Mouse (Mus musculus): ENCODE data around the gene Lipe. TPM values are rescaled to one million over a fixed set of nuclear protein-coding genes. Genes with fewer than 3 reads are reported as not detected.
A peak's percentile ranks its signal among the peaks of the same experiment; 100 is the strongest.

The Lipe gene
- polyA plus RNA-seq, 1 experiment from 2014 or later: 5.6 TPM

- no peak for ATAC-seq (replicated peaks; ENCODE audit: insufficient number of reproducible peaks, insufficient read depth, low FRiP score, low read depth)
- no peaks in the 10 kb centered on the region for H3K9me3 ChIP-seq (replicated peaks)
- 82% methylated on average over 20 of the region's 20 CpGs for WGBS
- no peak overlapping the region for H3K4me2 ChIP-seq
- H3K27me3 ChIP-seq: no peaks in the 10 kb centered on the region
- no peak overlapping the region for H3K27ac ChIP-seq
- H3K4me1 ChIP-seq (replicated peaks): no peaks in the 10 kb centered on the region
- no peak overlapping the region for H3K4me3 ChIP-seq
- peaks cover 7% of the 10 kb centered on the region; the same call in 1 of the 2 replicates for H3K36me3 ChIP-seq
- H3K9ac ChIP-seq: no peak overlapping the region
Measured at GRCm38 (mm10) chr7:25341000-25341784, 57.3 kb downstream of the Lipe start.

GRCm38 (mm10) chr7:25339329-25339728, 59.2 kb downstream of the Lipe start:
- no peak overlapping the region for H3K4me2 ChIP-seq
- no peaks in the 10 kb centered on the region for H3K4me1 ChIP-seq (replicated peaks)
- H3K9me3 ChIP-seq (replicated peaks): no peaks in the 10 kb centered on the region
- H3K27me3 ChIP-seq: no peaks in the 10 kb centered on the region
- no peak overlapping the region for H3K9ac ChIP-seq
- H3K36me3 ChIP-seq: peaks cover 11% of the 10 kb centered on the region; the same call in 1 of the 2 replicates
- no peak overlapping the region for H3K27ac ChIP-seq
- H3K4me3 ChIP-seq: no peak overlapping the region
- WGBS: 80% methylated on average over 9 of the region's 9 CpGs
- ATAC-seq (replicated peaks; ENCODE audit: insufficient number of reproducible peaks, insufficient read depth, low FRiP score, low read depth): no peak

GRCm38 (mm10) chr7:25334472-25334871, 64.0 kb downstream of the Lipe start:
- H3K4me1 ChIP-seq (replicated peaks): no peaks in the 10 kb centered on the region
- H3K27ac ChIP-seq: no peak overlapping the region
- H3K36me3 ChIP-seq: peaks cover 18% of the 10 kb centered on the region
- no peaks in the 10 kb centered on the region for H3K27me3 ChIP-seq
- no peak overlapping the region for H3K4me2 ChIP-seq
- no peak for ATAC-seq (replicated peaks; ENCODE audit: insufficient number of reproducible peaks, insufficient read depth, low FRiP score, low read depth)
- WGBS: 79% methylated on average over 12 of the region's 12 CpGs
- no peak overlapping the region for H3K9ac ChIP-seq
- no peaks in the 10 kb centered on the region for H3K9me3 ChIP-seq (replicated peaks)
- H3K4me3 ChIP-seq: no peak overlapping the region

GRCm38 (mm10) chr7:25333596-25334307, 64.8 kb downstream of the Lipe start:
- H3K4me3 ChIP-seq: no peak overlapping the region
- no peaks in the 10 kb centered on the region for H3K27me3 ChIP-seq
- H3K4me1 ChIP-seq (replicated peaks): no peaks in the 10 kb centered on the region
- H3K4me2 ChIP-seq: no peak overlapping the region
- peak; percentile 51; the same call in 1 of the 2 replicates for ATAC-seq (replicated peaks; ENCODE audit: insufficient number of reproducible peaks, insufficient read depth, low FRiP score, low read depth)
- H3K9me3 ChIP-seq (replicated peaks): no peaks in the 10 kb centered on the region
- no peak overlapping the region for H3K27ac ChIP-seq
- H3K9ac ChIP-seq: no peak overlapping the region
- H3K36me3 ChIP-seq: peaks cover 18% of the 10 kb centered on the region
- 42% methylated on average over 16 of the region's 16 CpGs for WGBS

Other genes starting within 250 kb of the Lipe start
- gene Pou2f2, start 219.0 kb downstream of the Lipe start, polyA plus RNA-seq (2015; fragmentation: Nextera tagmentation; extraction: Ambion mirVana): 0.49 and 1.9 TPM in 2 replicates
- gene Dedd2, start 178.1 kb downstream of the Lipe start, polyA plus RNA-seq (2015; fragmentation: Nextera tagmentation; extraction: Ambion mirVana): 6.6 and 9.5 TPM in 2 replicates
- 1.7 and 2.9 TPM in 2 replicates for gene Zfp526, start 177.3 kb downstream of the Lipe start, polyA plus RNA-seq (2015; fragmentation: Nextera tagmentation; extraction: Ambion mirVana)
- 6.6 and 9.8 TPM in 2 replicates for gene Gsk3a, start 160.9 kb downstream of the Lipe start, polyA plus RNA-seq (2015; fragmentation: Nextera tagmentation; extraction: Ambion mirVana)
- gene Erf, start 147.9 kb downstream of the Lipe start, polyA plus RNA-seq (2015; fragmentation: Nextera tagmentation; extraction: Ambion mirVana): 12.1 and 13.2 TPM in 2 replicates
- gene Cic, start 131.0 kb downstream of the Lipe start, polyA plus RNA-seq (2015; fragmentation: Nextera tagmentation; extraction: Ambion mirVana): 22.9 and 27.4 TPM in 2 replicates
- gene Pafah1b3, start 100.7 kb downstream of the Lipe start, polyA plus RNA-seq (2015; fragmentation: Nextera tagmentation; extraction: Ambion mirVana): 103 and 119 TPM in 2 replicates
- 0.10 and 0.15 TPM in 2 replicates for gene Prr19, start 97.3 kb downstream of the Lipe start, polyA plus RNA-seq (2015; fragmentation: Nextera tagmentation; extraction: Ambion mirVana)
- 0.05 and 0.27 TPM in 2 replicates for gene Tmem145, start 92.6 kb downstream of the Lipe start, polyA plus RNA-seq (2015; fragmentation: Nextera tagmentation; extraction: Ambion mirVana)
- gene Megf8, start 81.5 kb downstream of the Lipe start, polyA plus RNA-seq (2015; fragmentation: Nextera tagmentation; extraction: Ambion mirVana): 6.2 and 9.4 TPM in 2 replicates
- 0.22 and 1.1 TPM in 2 replicates for gene Cnfn, start 29.0 kb downstream of the Lipe start, polyA plus RNA-seq (2015; fragmentation: Nextera tagmentation; extraction: Ambion mirVana)
- gene Cxcl17, start 14.2 kb upstream of the Lipe start, polyA plus RNA-seq (2015; fragmentation: Nextera tagmentation; extraction: Ambion mirVana): 0.28 and 0.51 TPM in 2 replicates
- 3.0 and 4.4 TPM in 2 replicates for gene Ceacam1, start 78.9 kb upstream of the Lipe start, polyA plus RNA-seq (2015; fragmentation: Nextera tagmentation; extraction: Ambion mirVana)
- not detected in 2 replicates for gene Ceacam2, start 141.1 kb upstream of the Lipe start, polyA plus RNA-seq (2015; fragmentation: Nextera tagmentation; extraction: Ambion mirVana)
- gene Erich4, start 217.2 kb upstream of the Lipe start, polyA plus RNA-seq (2015; fragmentation: Nextera tagmentation; extraction: Ambion mirVana): not detected in 2 replicates
- gene Dmac2, start 220.7 kb upstream of the Lipe start, polyA plus RNA-seq (2015; fragmentation: Nextera tagmentation; extraction: Ambion mirVana): 55.3 and 61.5 TPM in 2 replicates
- 6.9 and 9.7 TPM in 2 replicates for gene B3gnt8, start 227.9 kb upstream of the Lipe start, polyA plus RNA-seq (2015; fragmentation: Nextera tagmentation; extraction: Ambion mirVana)